ENCODE assay signal across 8 mouse cellular contexts in genomic region chr13:45576185-45576584, GRCm38 (mm10).
DNase-seq lines count a peak whose midpoint lies in the region; ATAC-seq lines count a peak whose summit lies in the region.

No protein-coding gene starts in this region.

- ATAC-seq in heart, embryonic 13.5 days (ENCODE audit: extremely low read depth, insufficient number of reproducible peaks, low FRiP score, low TSS enrichment): no peak
- peak; percentile 73 for ATAC-seq in kidney, embryonic 16.5 days (ENCODE audit: low FRiP score, low TSS enrichment)

- H3K4me1 ChIP-seq in heart, embryonic 13.5 days: peaks cover 54% of the 10 kb centered on the region
- H3K4me1 ChIP-seq in kidney, embryonic 16.5 days (ENCODE audit: insufficient read depth, low read length): peaks cover 44% of the 10 kb centered on the region

- peak overlapping the region; percentile 20; the same call in 1 of the 2 replicates for H3K4me2 ChIP-seq in heart, embryonic 13.5 days
- H3K4me2 ChIP-seq in kidney, embryonic 16.5 days (replicated peaks; ENCODE audit: low read depth, low read length): no peak overlapping the region

- peak overlapping the region; percentile 89 for H3K27ac ChIP-seq in heart, embryonic 13.5 days (replicated peaks)
- peak overlapping the region; percentile 94 for H3K27ac ChIP-seq in kidney, embryonic 16.5 days (ENCODE audit: low read length)

- H3K27me3 ChIP-seq in heart, embryonic 13.5 days (replicated peaks): no peaks in the 10 kb centered on the region
- H3K27me3 ChIP-seq in kidney, embryonic 16.5 days (ENCODE audit: insufficient read depth, low read length): no peaks in the 10 kb centered on the region

- peak overlapping the region; percentile 47; the same call in 1 of the 2 replicates for H3K9ac ChIP-seq in heart, embryonic 13.5 days
- H3K9ac ChIP-seq in kidney, embryonic 16.5 days (replicated peaks; ENCODE audit: low read length): no peak overlapping the region

- H3K9me3 ChIP-seq in heart, embryonic 13.5 days: no peaks in the 10 kb centered on the region
- H3K9me3 ChIP-seq in kidney, embryonic 16.5 days (ENCODE audit: low read length): no peaks in the 10 kb centered on the region

- WGBS in heart, embryonic 13.5 days: 47% methylated on average over 4 of the region's 4 CpGs
- 56% methylated on average over 4 of the region's 4 CpGs for whole genome bisulfite sequencing in kidney, embryonic 16.5 days

- peak; percentile 96 for DNase-seq in MN1 (ENCODE audit: low spot score)
- DNase-seq in adrenal gland, postnatal 36 days: peak; percentile 63 to 81
- DNase-seq in skeletal muscle tissue, adult 2 months (ENCODE audit: low read depth, low spot score): peak; percentile 86
- no peak for DNase-seq in spleen, adult 12 weeks (ENCODE audit: low spot score)
- no peak for DNase-seq in layer of hippocampus, postnatal 14 days (ENCODE audit: low spot score in 2 of 2)
- no peak for DNase-seq in layer of hippocampus, postnatal 36 days

- 0 out of 2 replicates have a peak, but pooled peaks cover 1% of the 10 kb centered on the region for H3K36me3 ChIP-seq in heart, embryonic 13.5 days
- no peaks in the 10 kb centered on the region for H3K36me3 ChIP-seq in kidney, embryonic 16.5 days (ENCODE audit: insufficient read depth, low read length)

- H3K4me3 ChIP-seq in heart, embryonic 13.5 days: no peak overlapping the region
- no peak overlapping the region for H3K4me3 ChIP-seq in kidney, embryonic 16.5 days (ENCODE audit: low read length)

Comparison
In these comparisons a context has a peak if more than half of its experiments do, and no peak if none do; other contexts are left out.
1. DNase-seq: peak in MN1 (single experiment), adrenal gland, postnatal 36 days (2 of 2) and skeletal muscle tissue, adult 2 months (single experiment); none in spleen, adult 12 weeks (single experiment), layer of hippocampus, postnatal 14 days (0 of 2) and layer of hippocampus, postnatal 36 days (0 of 2).